Mouse (Mus musculus) midbrain, postnatal 0 days (tissue): ENCODE measurements at regions not wholly inside any gene's neighbourhood (a gene's known extent, or its start where the extent isn't known, plus 50 kb on each side); places are given as distances from the start of the nearest gene placed in this dataset.

Source experiments
- ATAC-seq: fragments of 200-750 bp; cut with Nextera tagmentation; 2 replicates; pipeline ENCODE4 v1.8.0; 2017; ENCODE audit warnings: moderate number of reproducible peaks, mild to moderate bottlenecking, moderate TSS enrichment, moderate library complexity; ENCODE audit not compliant: low FRiP score
- DNase-seq: peaks from one replicate; pipeline ENCODE4 v3.0.0-alpha.2; 2015; ENCODE audit warnings: low spot score
- H3K27ac ChIP-seq: fragments of 300-500 bp; sonication (generic); 2 replicates; pipeline ENCODE4 v1.5.1; 2014; ENCODE audit warnings: low read depth, mild to moderate bottlenecking, low read length, mixed read lengths
- H3K27me3 ChIP-seq: fragments of 300-500 bp; sonication (generic); 2 replicates; pipeline ENCODE4 v1.6.1; 2014; ENCODE audit warnings: low read length, control low read depth, mixed read lengths; ENCODE audit not compliant: insufficient read depth
- H3K36me3 ChIP-seq: fragments of 300-500 bp; sonication (generic); 2 replicates; pipeline ENCODE4 v1.6.1; 2014; ENCODE audit warnings: low read length, control low read depth, mixed read lengths; ENCODE audit not compliant: insufficient read depth
- H3K4me1 ChIP-seq: fragments of 300-500 bp; sonication (generic); 2 replicates; pipeline ENCODE4 v1.6.1; 2014; ENCODE audit warnings: mild to moderate bottlenecking, control low read depth, antibody characterized with exemption, low read length, mixed read lengths; ENCODE audit not compliant: insufficient read depth
- H3K4me2 ChIP-seq: fragments of 300-500 bp; sonication (generic); 2 replicates; pipeline ENCODE4 v1.6.1; 2014; ENCODE audit warnings: low read depth, mild to moderate bottlenecking, low read length, mixed read lengths; ENCODE audit not compliant: poor library complexity, severe bottlenecking
- H3K4me3 ChIP-seq: fragments of 300-500 bp; sonication (generic); 2 replicates; pipeline ENCODE4 v1.5.1; 2014; ENCODE audit warnings: low read depth, mild to moderate bottlenecking, low read length, moderate library complexity
- H3K9ac ChIP-seq: fragments of 300-500 bp; sonication (generic); replicated peaks from 2 replicates; pipeline ENCODE4 v1.6.1; 2014; ENCODE audit warnings: mild to moderate bottlenecking, low read length, moderate library complexity, mixed read lengths; ENCODE audit not compliant: poor library complexity, severe bottlenecking
- H3K9me3 ChIP-seq: fragments of 300-500 bp; sonication (generic); 2 replicates; pipeline ENCODE4 v1.6.1; 2016; ENCODE audit warnings: low read length, control low read depth
- CTCF ChIP-seq: IDR thresholded peaks from 2 replicates; pipeline ENCODE4 v1.5.1; 2016; ENCODE audit warnings: antibody characterized with exemption, mild to moderate bottlenecking
- WGBS: fragments of 180-500 bp; shearing (Covaris S2); extraction: QIAGEN DNeasy Blood & Tissue Kit; methylation state at CpG from one replicate; pipeline ENCODE4 v1.1.7; 2014; 5-methylcytosine and 5-hydroxymethylcytosine counted together

- Histone ChIP-seq H3K4me1 (no peaks in the 10 kb centered on the region), H3K36me3 (no peaks in the 10 kb centered on the region), H3K9ac (no peak overlapping the region), H3K27ac (no peak overlapping the region), H3K27me3 (no peaks in the 10 kb centered on the region), H3K4me2 (no peak overlapping the region), H3K4me3 (no peak overlapping the region), H3K9me3 (no peaks in the 10 kb centered on the region)
- no peak for TF ChIP-seq CTCF
- DNase-seq, result no peak
- ATAC-seq, result no peak
Measured at GRCm38 (mm10) chr17:89272141-89272540, 71.7 kb upstream of the Fshr start.

GRCm38 (mm10) chr17:89255687-89256086 is 55.2 kb upstream of the Fshr start:
- Histone ChIP-seq H3K27me3 (no peaks in the 10 kb centered on the region), H3K4me3 (no peak overlapping the region), H3K4me2 (no peak overlapping the region), H3K27ac (no peak overlapping the region), H3K9me3 (no peaks in the 10 kb centered on the region), H3K9ac (no peak overlapping the region), H3K36me3 (no peaks in the 10 kb centered on the region), H3K4me1 (no peaks in the 10 kb centered on the region)
- no peak for DNase-seq
- no peak for TF ChIP-seq CTCF
- 44% methylated on average over 3 of the region's 3 CpGs for WGBS
- no peak for ATAC-seq

GRCm38 (mm10) chr17:89250811-89251210 is 50.3 kb upstream of the Fshr start:
- Histone ChIP-seq H3K4me3 (no peak overlapping the region), H3K9ac (no peak overlapping the region), H3K27me3 (no peaks in the 10 kb centered on the region), H3K4me1 (no peaks in the 10 kb centered on the region), H3K4me2 (no peak overlapping the region), H3K36me3 (no peaks in the 10 kb centered on the region), H3K27ac (no peak overlapping the region), H3K9me3 (no peaks in the 10 kb centered on the region)
- TF ChIP-seq CTCF, result no peak
- no peak for ATAC-seq
- WGBS, result 79% methylated on average over 5 of the region's 5 CpGs
- DNase-seq, result no peak
